Mouse (Mus musculus): ENCODE measurements around the gene Eva1a. TPM values are rescaled to one million over a fixed set of nuclear protein-coding genes. Genes with fewer than 3 reads are reported as not detected.

Gene Eva1a
- polyA plus RNA-seq, 1 experiment from 2014 or later = 3.8 TPM

- no peak for ATAC-seq (ENCODE audit: low FRiP score)
- 77% methylated on average over 7 of the region's 7 CpGs for WGBS
- peaks cover 12% of the 10 kb centered on the region for H3K27me3 ChIP-seq (ENCODE audit: control insufficient read depth, insufficient read depth, low read length)
Measured at GRCm38 (mm10) chr6:82039968-82040367, 875 bp upstream of the Eva1a start.

GRCm38 (mm10) chr6:82041488-82042295, 849 bp downstream of the Eva1a start:
- WGBS = under 1% methylated on average over 36 of the region's 50 CpGs
- peak; percentile 68 for DNase-seq (ENCODE audit: low spot score)
- Histone ChIP-seq H3K9ac (ENCODE audit: low read depth, low read length) (peak overlapping the region; percentile 51), H3K4me2 (replicated peaks; ENCODE audit: low read depth, low read length) (peak overlapping the region; percentile 96), H3K27me3 (ENCODE audit: control insufficient read depth, insufficient read depth, low read length) (peaks cover 12% of the 10 kb centered on the region), H3K36me3 (ENCODE audit: control insufficient read depth, insufficient read depth, low read length) (no peaks in the 10 kb centered on the region), H3K27ac (ENCODE audit: low read depth, low read length) (no peak overlapping the region), H3K4me1 (replicated peaks; ENCODE audit: control insufficient read depth, insufficient read depth, low read length) (no peaks in the 10 kb centered on the region), H3K4me3 (ENCODE audit: low read depth, low read length) (peak overlapping the region; percentile 49), H3K9me3 (ENCODE audit: control insufficient read depth, low read length) (no peaks in the 10 kb centered on the region)
- ATAC-seq (ENCODE audit: low FRiP score) = peak; percentile 69

More at GRCm38 (mm10) chr6:82039968-82040367, 875 bp upstream of the Eva1a start:
- Histone ChIP-seq H3K27ac (ENCODE audit: low read depth, low read length) (no peak overlapping the region), H3K9me3 (ENCODE audit: control insufficient read depth, low read length) (no peaks in the 10 kb centered on the region), H3K4me2 (replicated peaks; ENCODE audit: low read depth, low read length) (no peak overlapping the region), H3K4me3 (ENCODE audit: low read depth, low read length) (no peak overlapping the region), H3K4me1 (replicated peaks; ENCODE audit: control insufficient read depth, insufficient read depth, low read length) (no peaks in the 10 kb centered on the region), H3K36me3 (ENCODE audit: control insufficient read depth, insufficient read depth, low read length) (no peaks in the 10 kb centered on the region), H3K9ac (ENCODE audit: low read depth, low read length) (no peak overlapping the region)
- DNase-seq (ENCODE audit: low spot score) = no peak

GRCm38 (mm10) chr6:82042296-82043125, 1.7 kb downstream of the Eva1a start:
- WGBS = 0% methylated on average over 35 of the region's 35 CpGs
- Histone ChIP-seq H3K4me2 (replicated peaks; ENCODE audit: low read depth, low read length) (peak overlapping the region; percentile 96), H3K27me3 (ENCODE audit: control insufficient read depth, insufficient read depth, low read length) (peaks cover 12% of the 10 kb centered on the region), H3K4me1 (replicated peaks; ENCODE audit: control insufficient read depth, insufficient read depth, low read length) (no peaks in the 10 kb centered on the region), H3K9me3 (ENCODE audit: control insufficient read depth, low read length) (no peaks in the 10 kb centered on the region), H3K27ac (ENCODE audit: low read depth, low read length) (no peak overlapping the region), H3K9ac (ENCODE audit: low read depth, low read length) (peak overlapping the region; percentile 42; the same call in 1 of the 2 replicates), H3K36me3 (ENCODE audit: control insufficient read depth, insufficient read depth, low read length) (no peaks in the 10 kb centered on the region), H3K4me3 (ENCODE audit: low read depth, low read length) (peak overlapping the region; percentile 49)
- ATAC-seq (ENCODE audit: low FRiP score) (peak; percentile 69), DNase-seq (ENCODE audit: low spot score) (peak; percentile 62)

GRCm38 (mm10) chr6:82043634-82044033, 2.8 kb downstream of the Eva1a start:
- no peaks in the 10 kb centered on the region for H3K9me3 ChIP-seq (ENCODE audit: control insufficient read depth, low read length)
- no peak overlapping the region for H3K4me2 ChIP-seq (replicated peaks; ENCODE audit: low read depth, low read length)
- WGBS = 25% methylated on average over 4 of the region's 4 CpGs
- H3K36me3 ChIP-seq (ENCODE audit: control insufficient read depth, insufficient read depth, low read length) = no peaks in the 10 kb centered on the region
- DNase-seq (ENCODE audit: low spot score) (no peak), ATAC-seq (ENCODE audit: low FRiP score) (no peak)
- peaks cover 12% of the 10 kb centered on the region for H3K27me3 ChIP-seq (ENCODE audit: control insufficient read depth, insufficient read depth, low read length)
- no peak overlapping the region for H3K9ac ChIP-seq (ENCODE audit: low read depth, low read length)
- H3K4me3 ChIP-seq (ENCODE audit: low read depth, low read length) = no peak overlapping the region
- H3K4me1 ChIP-seq (replicated peaks; ENCODE audit: control insufficient read depth, insufficient read depth, low read length) = no peaks in the 10 kb centered on the region
- H3K27ac ChIP-seq (ENCODE audit: low read depth, low read length) = no peak overlapping the region

- Histone ChIP-seq H3K9ac (ENCODE audit: low read depth, low read length) (no peak overlapping the region), H3K4me3 (ENCODE audit: low read depth, low read length) (no peak overlapping the region), H3K9me3 (ENCODE audit: control insufficient read depth, low read length) (no peaks in the 10 kb centered on the region), H3K27ac (ENCODE audit: low read depth, low read length) (no peak overlapping the region), H3K4me2 (replicated peaks; ENCODE audit: low read depth, low read length) (no peak overlapping the region), H3K4me1 (replicated peaks; ENCODE audit: control insufficient read depth, insufficient read depth, low read length) (no peaks in the 10 kb centered on the region), H3K27me3 (ENCODE audit: control insufficient read depth, insufficient read depth, low read length) (peaks cover 12% of the 10 kb centered on the region), H3K36me3 (ENCODE audit: control insufficient read depth, insufficient read depth, low read length) (no peaks in the 10 kb centered on the region)
- ATAC-seq (ENCODE audit: low FRiP score) (no peak), DNase-seq (ENCODE audit: low spot score) (no peak)
- WGBS = 71% methylated on average over 4 of the region's 4 CpGs
Measured at GRCm38 (mm10) chr6:82044509-82044908, 3.7 kb downstream of the Eva1a start.

- Histone ChIP-seq H3K36me3 (ENCODE audit: control insufficient read depth, insufficient read depth, low read length) (no peaks in the 10 kb centered on the region), H3K27me3 (ENCODE audit: control insufficient read depth, insufficient read depth, low read length) (peaks cover 3% of the 10 kb centered on the region), H3K4me3 (ENCODE audit: low read depth, low read length) (no peak overlapping the region), H3K4me1 (replicated peaks; ENCODE audit: control insufficient read depth, insufficient read depth, low read length) (no peaks in the 10 kb centered on the region), H3K9me3 (ENCODE audit: control insufficient read depth, low read length) (no peaks in the 10 kb centered on the region), H3K27ac (ENCODE audit: low read depth, low read length) (no peak overlapping the region), H3K4me2 (replicated peaks; ENCODE audit: low read depth, low read length) (no peak overlapping the region), H3K9ac (ENCODE audit: low read depth, low read length) (no peak overlapping the region)
- WGBS = 58% methylated on average over 6 of the region's 6 CpGs
- DNase-seq (ENCODE audit: low spot score) (no peak), ATAC-seq (ENCODE audit: low FRiP score) (no peak)
Measured at GRCm38 (mm10) chr6:82047977-82048376, 7.1 kb downstream of the Eva1a start.

- no peaks in the 10 kb centered on the region for H3K36me3 ChIP-seq (ENCODE audit: control insufficient read depth, insufficient read depth, low read length)
- H3K4me3 ChIP-seq (ENCODE audit: low read depth, low read length) = no peak overlapping the region
- H3K4me2 ChIP-seq (replicated peaks; ENCODE audit: low read depth, low read length) = no peak overlapping the region
- 82% methylated on average over 9 of the region's 9 CpGs for WGBS
- DNase-seq (ENCODE audit: low spot score) (no peak), ATAC-seq (ENCODE audit: low FRiP score) (no peak)
- H3K9ac ChIP-seq (ENCODE audit: low read depth, low read length) = no peak overlapping the region
- no peaks in the 10 kb centered on the region for H3K27me3 ChIP-seq (ENCODE audit: control insufficient read depth, insufficient read depth, low read length)
- no peaks in the 10 kb centered on the region for H3K4me1 ChIP-seq (replicated peaks; ENCODE audit: control insufficient read depth, insufficient read depth, low read length)
- no peaks in the 10 kb centered on the region for H3K9me3 ChIP-seq (ENCODE audit: control insufficient read depth, low read length)
- H3K27ac ChIP-seq (ENCODE audit: low read depth, low read length) = no peak overlapping the region
Measured at GRCm38 (mm10) chr6:82050201-82050600, 9.4 kb downstream of the Eva1a start.

- ATAC-seq (ENCODE audit: low FRiP score) = no peak
- WGBS = 86% methylated on average over 8 of the region's 8 CpGs
Measured at GRCm38 (mm10) chr6:82051569-82051968, 10.7 kb downstream of the Eva1a start.

More at GRCm38 (mm10) chr6:82051569-82051968, 10.7 kb downstream of the Eva1a start:
- no peak overlapping the region for H3K4me3 ChIP-seq (ENCODE audit: low read depth, low read length)
- H3K27ac ChIP-seq (ENCODE audit: low read depth, low read length) = no peak overlapping the region
- no peaks in the 10 kb centered on the region for H3K27me3 ChIP-seq (ENCODE audit: control insufficient read depth, insufficient read depth, low read length)
- H3K4me1 ChIP-seq (replicated peaks; ENCODE audit: control insufficient read depth, insufficient read depth, low read length) = no peaks in the 10 kb centered on the region
- no peak overlapping the region for H3K4me2 ChIP-seq (replicated peaks; ENCODE audit: low read depth, low read length)
- H3K36me3 ChIP-seq (ENCODE audit: control insufficient read depth, insufficient read depth, low read length) = no peaks in the 10 kb centered on the region
- no peak overlapping the region for H3K9ac ChIP-seq (ENCODE audit: low read depth, low read length)
- DNase-seq (ENCODE audit: low spot score) = no peak
- no peaks in the 10 kb centered on the region for H3K9me3 ChIP-seq (ENCODE audit: control insufficient read depth, low read length)
